Mouse (Mus musculus) thymus, postnatal 0 days (tissue): ENCODE results near the gene Dppa5a. TPM values are rescaled to one million over a fixed set of nuclear protein-coding genes. Genes with fewer than 3 reads are reported as not detected.
A peak's percentile ranks its signal among the peaks of the same experiment; 100 is the strongest.
"Not testable (repeated sequence)": the region's sequence is repeated elsewhere in the genome, so short reads cannot be mapped to it uniquely, and the experiment has no call there.

Source experiments
- DNase-seq: peaks from one replicate; pipeline ENCODE4 v3.0.0-alpha.2; 2015; ENCODE audit warnings: low spot score
- polyA plus RNA-seq: library from polyadenylated mRNA; unstranded; fragments of >200 nt; fragmentation: Nextera tagmentation; extraction: Ambion mirVana; gene quantifications from 2 replicates; pipeline ENCODE4 v1.2.1, GENCODE M21; 2015

Dppa5a gene
- 0.58 and 1.0 TPM in 2 replicates for polyA plus RNA-seq

DNA sequence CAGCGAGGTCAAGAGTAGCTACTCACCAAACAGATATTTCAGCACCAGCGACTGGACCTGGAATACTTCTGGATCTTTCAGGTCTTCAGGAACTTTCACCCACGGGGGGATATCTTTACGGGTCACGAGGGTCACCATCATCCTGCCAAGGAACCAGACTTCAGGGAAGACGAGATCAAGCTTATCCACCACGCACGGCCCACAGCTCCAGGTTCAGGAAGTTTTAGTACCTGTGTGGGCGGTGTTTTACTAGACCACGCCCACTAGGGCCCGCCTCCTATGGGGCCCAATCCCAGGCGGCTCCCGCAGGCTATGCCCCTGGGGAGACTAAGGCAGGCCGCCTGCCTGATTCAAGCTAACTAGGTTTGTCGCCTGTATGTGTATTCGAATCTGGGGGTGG lies at the start of gene Dppa5a:
Dppa5a (minus strand) TSS at position 219 of the 400 bp plus-strand sequence.
- DNase-seq = not testable (repeated sequence)

DNA sequence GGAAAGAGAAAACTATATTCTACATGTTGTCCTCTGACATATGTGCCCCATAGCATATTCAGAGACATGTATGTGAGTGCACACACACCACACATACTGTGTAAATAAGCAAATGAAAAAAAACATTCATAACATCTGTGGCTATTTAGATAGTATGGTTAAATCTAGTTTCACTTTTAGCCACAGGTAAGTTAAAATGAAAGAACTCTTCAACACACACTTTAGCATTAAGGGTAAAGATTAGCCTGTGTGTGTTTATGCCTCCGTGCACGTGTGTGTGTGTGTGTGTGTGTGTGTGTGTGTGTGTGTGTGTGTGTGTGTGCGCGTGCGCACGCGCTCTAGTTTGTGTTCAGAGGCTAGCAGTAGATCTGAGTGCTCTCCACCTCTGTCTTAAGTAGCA lies 33.6 kb upstream of the Dppa5a start:
- no peak for DNase-seq

GRCm38 (mm10) chr9:78400570-78400969 lies 32.6 kb upstream of the Dppa5a start:
- DNase-seq = no peak

- DNase-seq = no peak
These were observed 28.5 kb upstream of the Dppa5a start for GRCm38 (mm10) chr9:78396517-78396916.

- DNase-seq = peak; percentile 33
These were observed 27.8 kb upstream of the Dppa5a start, which contains the start of gene Ddx43 for GRCm38 (mm10) chr9:78395630-78396351. Gene Ddx43, plus strand, starts transcription at chr9:78395777.

DNA sequence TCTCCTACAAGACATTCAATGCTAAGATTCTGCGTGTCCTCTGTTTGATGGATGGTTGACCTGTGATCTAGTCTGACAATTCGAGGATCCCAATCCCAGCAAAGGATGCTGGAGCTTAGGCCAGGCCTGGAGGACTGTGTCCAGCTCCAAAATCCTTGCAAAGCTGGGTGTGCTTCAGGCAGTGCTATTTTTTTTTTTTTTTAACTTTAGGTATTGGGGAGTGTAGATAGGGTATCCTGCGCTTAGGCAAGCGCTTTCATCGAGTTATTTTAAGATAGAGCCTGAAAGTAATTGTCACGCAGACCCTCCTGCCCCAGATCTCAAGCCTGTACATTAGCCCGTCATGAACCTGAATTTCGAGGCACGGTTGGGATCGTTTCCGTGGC lies 27.3 kb upstream of the Dppa5a start:
- DNase-seq = no peak

DNA sequence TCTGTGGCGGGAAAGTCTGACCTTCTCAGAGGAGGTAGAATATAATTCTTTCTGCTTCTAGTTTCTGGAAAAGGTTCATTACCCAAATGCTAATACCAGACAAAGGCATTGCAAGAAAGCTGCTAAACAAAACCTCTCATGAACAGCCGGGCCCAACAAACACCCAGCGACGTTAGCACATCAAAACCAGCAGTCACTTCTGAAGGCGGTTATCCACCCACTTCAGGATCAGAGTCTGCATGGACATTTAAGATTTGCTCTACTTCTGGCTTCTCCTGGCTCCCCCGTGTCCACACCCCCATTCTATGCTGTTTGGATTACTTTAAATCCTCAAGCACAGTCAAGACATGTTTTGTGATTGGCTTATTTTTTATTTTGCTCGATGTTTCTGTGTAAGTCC lies 26.6 kb upstream of the Dppa5a start:
- DNase-seq = no peak

DNA sequence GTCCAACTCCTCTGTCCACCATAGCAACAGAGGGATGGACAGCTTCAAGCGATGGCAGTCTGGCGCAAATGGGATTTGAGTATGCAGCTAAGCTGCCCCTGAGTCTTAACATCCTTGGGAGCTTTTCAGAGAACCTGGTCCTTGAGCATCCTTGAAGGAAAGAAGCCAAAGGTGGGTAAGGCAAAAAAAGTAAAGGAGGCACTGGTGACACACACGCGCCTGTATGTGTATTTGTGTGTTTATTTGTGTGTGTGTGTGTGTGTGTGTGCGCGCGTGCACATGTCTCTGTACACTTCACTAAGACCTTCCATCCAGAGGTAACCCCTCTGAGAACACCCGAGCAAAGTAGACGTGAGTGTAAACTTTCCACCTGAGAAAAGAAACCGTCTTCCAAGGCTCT lies 25.8 kb upstream of the Dppa5a start:
- DNase-seq = no peak

GRCm38 (mm10) chr9:78389981-78390380 lies 22.0 kb upstream of the Dppa5a start:
- no peak for DNase-seq

DNA sequence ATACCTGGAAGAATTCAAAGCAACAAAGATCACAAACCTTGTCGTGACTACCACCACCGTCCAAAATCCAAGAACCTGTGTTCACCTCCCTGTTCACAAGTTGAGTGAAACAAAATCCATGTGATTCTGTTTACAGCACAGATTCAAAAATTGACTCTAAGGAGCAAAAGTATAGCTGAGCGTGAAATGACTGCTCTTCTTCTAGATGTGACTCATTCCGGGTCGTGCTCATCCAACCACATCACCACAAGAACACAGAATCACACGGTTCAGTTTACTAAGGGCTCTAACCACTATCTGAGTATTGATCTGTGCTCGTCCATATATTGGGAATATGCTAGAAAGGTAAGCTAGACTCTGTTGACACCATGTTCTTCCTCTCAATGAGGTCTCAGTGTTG lies 19.0 kb upstream of the Dppa5a start:
- DNase-seq = no peak

DNA sequence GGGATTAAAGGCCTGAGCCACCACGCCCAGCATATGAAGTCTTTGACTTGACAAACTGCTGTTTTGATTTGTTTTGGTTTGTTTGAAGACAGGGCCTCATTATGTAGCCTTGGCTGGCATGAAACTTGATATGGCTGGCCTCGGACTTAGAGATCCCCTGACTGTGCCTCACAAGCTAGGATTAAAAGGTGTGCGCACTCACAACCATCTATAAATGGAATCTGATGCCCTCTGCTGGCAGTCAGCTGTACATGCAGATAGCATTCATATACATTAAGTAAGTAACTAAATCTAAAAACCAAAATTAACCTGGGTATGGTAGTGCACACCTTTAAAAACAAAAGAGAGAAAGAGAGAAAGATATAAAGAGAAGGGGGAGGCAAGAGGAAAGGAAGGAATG lies 17.9 kb upstream of the Dppa5a start:
- DNase-seq = peak; percentile 21

DNA sequence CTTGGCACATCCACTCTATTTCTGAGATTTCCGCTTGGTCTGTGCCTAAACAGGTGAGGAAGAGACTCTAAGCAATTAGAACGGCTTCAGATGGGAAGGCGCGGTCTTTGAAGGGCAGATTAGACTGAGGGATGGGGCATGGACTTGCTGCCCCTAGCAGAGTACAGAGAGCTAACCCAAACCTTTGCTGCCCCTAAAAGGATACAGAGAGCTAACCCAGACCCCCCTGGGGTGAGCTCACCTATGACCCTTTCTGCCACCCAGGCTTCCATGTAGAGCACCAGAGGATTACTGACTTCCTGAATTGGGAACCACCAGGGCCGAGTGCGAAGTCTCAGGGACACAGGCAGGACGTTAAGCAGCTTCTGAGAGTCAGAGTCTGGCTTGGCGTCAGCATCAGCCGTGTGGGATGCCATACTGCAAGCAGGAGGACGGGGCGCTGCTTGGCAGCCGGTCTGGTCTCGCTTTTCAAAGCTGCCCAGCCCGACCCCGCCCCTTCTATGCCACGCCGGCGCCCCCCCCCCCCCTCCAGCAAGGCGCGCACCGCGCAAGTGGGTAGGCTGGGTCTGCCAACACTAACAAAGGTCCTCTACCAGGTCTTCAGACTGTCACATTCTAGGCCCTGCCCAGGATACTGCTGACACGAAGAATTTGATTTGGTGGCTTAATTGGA lies 10.3 kb upstream of the Dppa5a start, which contains the start of gene Ooep:
Ooep (minus strand) TSS at position 613 of the 673 bp plus-strand sequence.
- peak; percentile 14 for DNase-seq

DNA sequence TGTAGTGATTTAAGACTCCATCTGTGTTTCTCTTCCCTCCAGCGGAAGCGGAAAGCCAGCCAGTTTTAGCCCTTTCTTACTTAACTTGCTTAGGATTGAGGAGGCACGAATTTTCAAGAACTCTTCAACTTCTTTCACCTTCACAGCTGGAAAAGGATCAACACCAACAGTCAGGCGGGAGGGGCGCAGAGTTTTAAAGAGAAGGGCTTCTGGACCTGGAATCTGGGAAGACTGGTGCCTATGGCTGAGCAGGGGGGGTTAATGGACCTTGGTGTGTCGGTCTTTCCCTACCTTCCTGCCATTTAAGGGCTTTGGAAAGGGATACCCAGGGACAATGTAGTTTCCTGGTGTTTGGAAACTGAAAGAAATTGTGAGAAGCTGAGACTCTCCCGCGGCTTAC lies 9.6 kb upstream of the Dppa5a start:
- DNase-seq = no peak

GRCm38 (mm10) chr9:78375486-78375885 lies 7.5 kb upstream of the Dppa5a start:
- DNase-seq = no peak

- DNase-seq = no peak
These were observed 7.0 kb upstream of the Dppa5a start for GRCm38 (mm10) chr9:78374885-78375389.

DNA sequence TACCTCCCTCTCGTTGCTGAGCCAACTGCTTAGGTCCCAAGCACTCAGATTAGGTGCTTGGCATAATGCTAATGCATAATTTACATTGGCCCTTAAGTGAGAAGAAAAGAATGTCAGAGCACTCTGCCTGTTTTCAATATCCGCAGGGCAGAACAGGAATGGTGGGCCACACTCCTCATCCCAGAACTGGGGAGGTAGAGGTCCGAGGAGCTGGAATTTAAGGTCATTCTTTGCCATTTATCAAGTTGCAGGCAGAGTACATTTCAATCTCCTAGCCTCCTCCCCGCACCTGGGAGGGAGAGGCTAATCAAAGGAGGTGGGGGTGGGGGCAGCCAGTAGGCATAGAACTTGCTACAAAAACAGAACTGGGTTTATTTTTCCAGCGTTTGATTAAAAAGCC lies 6.4 kb upstream of the Dppa5a start:
- no peak for DNase-seq

DNA sequence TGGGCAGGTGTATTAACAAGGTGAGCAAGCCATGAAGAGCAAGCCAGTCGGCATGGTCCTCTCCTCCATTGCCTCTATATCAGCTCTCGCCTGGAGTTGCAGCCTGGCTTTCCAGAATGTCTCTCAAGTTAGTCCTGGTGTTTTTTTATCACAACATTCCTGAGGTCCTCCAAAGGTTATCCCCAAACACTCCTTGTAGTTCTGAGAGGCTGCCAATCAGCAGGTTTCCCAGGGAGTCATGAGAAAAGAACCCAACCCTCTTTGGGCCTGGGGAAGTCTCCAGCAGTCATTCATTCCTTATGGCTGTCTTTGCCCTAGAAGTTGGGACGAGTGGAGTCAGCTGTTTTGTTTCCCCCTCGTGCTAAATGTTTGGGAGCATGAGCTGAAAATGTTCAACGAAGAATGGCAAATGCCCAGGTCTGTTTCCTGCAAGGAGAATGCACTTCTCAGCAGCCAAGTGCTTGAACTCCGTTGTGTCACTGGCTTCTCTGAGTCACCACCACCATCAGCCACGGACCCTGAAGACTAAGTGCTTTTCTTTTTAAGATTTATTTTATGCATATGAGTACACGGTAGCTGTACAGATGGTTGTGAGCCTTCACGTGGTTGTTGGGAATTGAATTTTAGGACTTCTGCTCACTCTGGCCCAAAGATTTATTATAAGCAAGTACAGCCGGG lies 5.0 kb upstream of the Dppa5a start:
- DNase-seq = no peak

DNA sequence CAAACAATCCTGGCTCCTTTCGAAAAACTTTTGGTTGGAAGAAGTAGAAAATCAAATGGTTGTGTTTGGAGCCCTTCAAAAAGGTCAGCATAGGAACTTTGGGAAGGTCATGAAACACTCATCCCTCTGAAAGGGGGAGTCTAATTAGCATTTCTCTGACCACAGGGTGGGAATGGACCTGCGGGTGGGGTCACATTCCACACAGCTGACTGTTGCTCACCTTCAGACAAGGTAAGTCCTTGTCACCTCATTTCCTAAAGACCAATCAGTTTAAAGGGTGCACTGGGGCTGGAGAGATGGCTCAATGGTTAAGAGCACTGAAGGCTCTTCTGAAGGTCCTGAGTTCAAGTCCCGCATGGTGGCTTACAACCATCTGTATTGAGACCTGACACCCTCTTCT lies 3.5 kb upstream of the Dppa5a start:
- DNase-seq = no peak

DNA sequence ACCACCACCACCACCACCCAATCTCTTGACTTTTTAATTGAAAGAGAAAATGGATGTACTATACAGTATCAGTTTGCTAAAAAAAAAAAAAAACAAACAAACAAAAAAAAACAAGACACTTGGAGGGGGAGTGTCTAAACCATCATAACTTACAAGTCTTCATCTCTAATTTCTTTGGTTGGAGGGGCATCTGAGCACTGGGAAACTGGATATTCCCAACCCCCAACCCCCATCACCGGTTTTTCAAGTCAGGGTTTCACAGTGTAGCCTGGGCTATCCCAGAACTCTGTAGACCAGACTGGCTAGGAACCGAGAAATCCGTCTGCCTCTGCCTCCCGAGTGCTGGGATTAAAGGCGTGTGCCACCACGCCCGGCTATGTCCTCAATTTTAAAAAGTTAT lies 1.8 kb upstream of the Dppa5a start:
- no peak for DNase-seq

- no peak for DNase-seq
These were observed 1.4 kb upstream of the Dppa5a start for GRCm38 (mm10) chr9:78369349-78369748.

DNA sequence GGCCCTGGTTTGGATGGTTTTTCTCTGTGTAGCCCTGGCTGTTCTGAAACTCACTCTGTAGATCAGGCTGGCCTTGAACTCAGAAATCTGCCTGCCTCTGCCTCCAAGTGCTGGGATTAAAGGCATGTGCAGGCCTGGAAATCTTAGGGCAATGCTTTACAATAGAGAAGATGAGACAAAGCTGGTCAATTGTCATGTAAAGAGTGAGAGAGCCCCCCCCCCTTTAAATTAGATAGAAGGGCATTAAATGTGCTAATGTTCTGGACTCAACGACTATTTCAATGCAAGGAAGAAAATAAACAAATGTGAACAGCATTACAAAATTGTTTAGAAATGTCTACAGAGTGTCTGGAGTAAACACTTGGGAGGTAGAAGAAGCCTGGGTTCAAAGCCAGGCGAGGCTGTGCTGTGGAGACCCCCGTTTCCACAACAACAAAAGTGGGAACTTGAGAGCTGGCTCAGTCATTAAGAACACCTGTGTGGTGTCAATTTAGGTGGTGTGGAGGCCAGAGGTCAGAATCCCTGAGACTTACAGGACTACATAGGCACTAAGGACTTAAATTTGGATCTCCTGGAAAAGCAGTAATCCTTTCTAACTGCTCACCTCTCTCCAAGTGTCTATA lies 805 bp upstream of the Dppa5a start:
- DNase-seq = no peak
